Mouse (Mus musculus) lung, adult 2 months (tissue): Measurements from ENCODE around the gene Wnt5b.

Experiments
- CTCF ChIP-seq: fragments of 200-500 bp; IDR thresholded peaks from 2 replicates; pipeline ENCODE4 v1.5.1; 2011; ENCODE audit warnings: mild to moderate bottlenecking, low read length, control low read depth; ENCODE audit not compliant: insufficient read depth
- POLR2A ChIP-seq: fragments of 200-500 bp; IDR thresholded peaks from 2 replicates; pipeline ENCODE4 v1.6.1; 2011; ENCODE audit warnings: low read depth, mild to moderate bottlenecking, control low read depth, low read length, borderline replicate concordance; ENCODE audit errors: extremely low read depth

GRCm38 (mm10) chr6:119395421-119396308 lies 148.5 kb downstream of the Wnt5b start:
- no peak for TF ChIP-seq POLR2A
- TF ChIP-seq CTCF: no peak
